Mouse (Mus musculus) liver, adult 2 months (tissue): ENCODE data around the gene Mtcl1.

ENCODE experiments used
- CTCF ChIP-seq: fragments of 200-500 bp; IDR thresholded peaks from 2 replicates; pipeline ENCODE4 v1.5.1; 2011; ENCODE audit warnings: low read depth, low read length, control low read depth
- POLR2A ChIP-seq: fragments of 200-500 bp; IDR thresholded peaks from 2 replicates; pipeline ENCODE4 v1.6.1; 2011; ENCODE audit warnings: low read length, control low read depth; ENCODE audit not compliant: insufficient read depth; ENCODE audit errors: extremely low read depth

- no peak for TF ChIP-seq POLR2A
- no peak for TF ChIP-seq CTCF
Measured at GRCm38 (mm10) chr17:66402791-66403470, 46.6 kb downstream of the Mtcl1 start.
